9 mouse cellular contexts compared by ENCODE assay signal in genomic region chr17:28987713-28988112, GRCm38 (mm10). TPM values are rescaled to one million over a fixed set of nuclear protein-coding genes. Genes with fewer than 3 reads are reported as not detected.
DNase-seq lines count a peak whose midpoint lies in the region; ATAC-seq and TF ChIP-seq lines count a peak whose summit lies in the region.
"Had no signal": no experiment of that assay in that cellular context is flagged by ENCODE, and none has a peak within 500 bp of the region (broad histone marks: within the 10 kb centered on the region; RNA-seq: fewer than 3 reads in every experiment).

No protein-coding gene starts in this region.

- TF ChIP-seq POLR2A in limb, embryonic 14.5 days (IDR thresholded peaks at IDR 0.05; ENCODE audit: borderline replicate concordance, extremely low read depth, insufficient read depth, insufficient read length): no peak

- no peaks in the 10 kb centered on the region for H3K27me3 ChIP-seq in heart, postnatal 0 days (ENCODE audit: control insufficient read depth, insufficient read depth, low read length)
- H3K27me3 ChIP-seq in limb, embryonic 14.5 days (ENCODE audit: control insufficient read depth, insufficient read depth, low read length): no peaks in the 10 kb centered on the region
- H3K27me3 ChIP-seq: limb, embryonic 13.5 days had no signal

- H3K9me3 ChIP-seq in heart, postnatal 0 days (replicated peaks; ENCODE audit: control insufficient read depth, low read length): no peaks in the 10 kb centered on the region
- H3K9me3 ChIP-seq in limb, embryonic 14.5 days (ENCODE audit: control insufficient read depth, low read length): no peaks in the 10 kb centered on the region
- H3K9me3 ChIP-seq: limb, embryonic 13.5 days had no signal

- DNase-seq in heart, postnatal 0 days (ENCODE audit: low spot score): peak; percentile 63
- no peak for DNase-seq in heart, adult 9 months (ENCODE audit: low spot score in 2 of 2)
- DNase-seq in right cerebral cortex, postnatal 4 days: peak; percentile 33
- DNase-seq in right cerebral cortex, postnatal 36 days (ENCODE audit: low spot score in 2 of 2): no peak
- DNase-seq in cerebellum, adult 9-10 months: peak; percentile 43
- peak; percentile 38 for DNase-seq in limb, embryonic 14.5 days (ENCODE audit: low spot score)
- DNase-seq in spleen, postnatal 10 days (ENCODE audit: low spot score in 2 of 2): peak; percentile 18 to 67
- DNase-seq in layer of hippocampus, postnatal 25 days (ENCODE audit: extremely low spot score in 1 of 2, low spot score in 1 of 2): no peak

- TF ChIP-seq CTCF in heart, postnatal 0 days (IDR thresholded peaks at IDR 0.05; ENCODE audit: low read depth): peak; percentile 74

- H3K4me2 ChIP-seq in heart, postnatal 0 days (ENCODE audit: low read depth, low read length): no peak overlapping the region
- no peak overlapping the region for H3K4me2 ChIP-seq in limb, embryonic 14.5 days (replicated peaks; ENCODE audit: low read depth, low read length, severe bottlenecking)
- H3K4me2 ChIP-seq: limb, embryonic 13.5 days had no signal

- H3K27ac ChIP-seq in heart, postnatal 0 days (ENCODE audit: low read depth): no peak overlapping the region
- H3K27ac ChIP-seq in limb, embryonic 14.5 days (replicated peaks; ENCODE audit: low read depth, low read length): no peak overlapping the region
- H3K27ac ChIP-seq: limb, embryonic 13.5 days had no signal

- H3K4me3 ChIP-seq in heart, postnatal 0 days (ENCODE audit: low read depth, low read length): no peak overlapping the region
- no peak overlapping the region for H3K4me3 ChIP-seq in limb, embryonic 14.5 days (replicated peaks; ENCODE audit: low read length)
- H3K4me3 ChIP-seq: limb, embryonic 13.5 days had no signal

- H3K9ac ChIP-seq in heart, postnatal 0 days (replicated peaks; ENCODE audit: low read depth, low read length): no peak overlapping the region
- H3K9ac ChIP-seq in limb, embryonic 14.5 days (ENCODE audit: low read depth, low read length, severe bottlenecking): no peak overlapping the region
- H3K9ac ChIP-seq: limb, embryonic 13.5 days had no signal

- no peak for TF ChIP-seq EP300 in heart, postnatal 0 days (IDR thresholded peaks at IDR 0.05; ENCODE audit: low read depth)

- peaks cover 75% of the 10 kb centered on the region for H3K36me3 ChIP-seq in heart, postnatal 0 days (replicated peaks; ENCODE audit: control insufficient read depth, insufficient read depth, low read length)
- H3K36me3 ChIP-seq in limb, embryonic 14.5 days (ENCODE audit: control insufficient read depth, insufficient read depth, low read length): peaks cover 88% of the 10 kb centered on the region

- WGBS in heart, postnatal 0 days: 63% methylated on average over 4 of the region's 4 CpGs
- 73% methylated on average over 4 of the region's 4 CpGs for WGBS in limb, embryonic 14.5 days

- no peaks in the 10 kb centered on the region for H3K4me1 ChIP-seq in heart, postnatal 0 days (ENCODE audit: control insufficient read depth, insufficient read depth)
- no peaks in the 10 kb centered on the region for H3K4me1 ChIP-seq in limb, embryonic 14.5 days (ENCODE audit: control insufficient read depth, insufficient read depth, low read length)
- H3K4me1 ChIP-seq: limb, embryonic 13.5 days had no signal

- ATAC-seq in heart, postnatal 0 days (ENCODE audit: insufficient read depth, low read depth): no peak
- no peak; the same call in 1 of the 2 replicates for ATAC-seq in limb, embryonic 14.5 days (ENCODE audit: low FRiP score, low read depth)

RNA-seq across cellular contexts. Expression of gene Stk38, which starts 20.1 kb away (rescaled TPM):
- 49.8 and 50.1 TPM in 2 replicates for total RNA-seq in heart, postnatal 0 days (2014; rRNA removed; ENCODE audit: low replicate concordance)
- 53.7 and 57.3 TPM in 2 replicates for polyA plus RNA-seq in heart, postnatal 0 days (2015; fragmentation: Nextera tagmentation; extraction: Ambion mirVana)
- polyA plus RNA-seq in limb, embryonic 14.5 days (2012; rRNA removed): 115 TPM in 2 replicates
- polyA plus RNA-seq in limb, embryonic 14.5 days (2014; fragmentation: Nextera tagmentation; extraction: Ambion mirVana): 86.6 and 99.3 TPM in 2 replicates
- 10 to 100 TPM; 36.7 to 59.1 TPM for total RNA-seq in layer of hippocampus, postnatal 25 days (2021)

RNA-seq across cellular contexts. Expression of gene Kctd20, which starts 36.0 kb away (rescaled TPM):
- 32.3 and 41.5 TPM in 2 replicates for total RNA-seq in heart, postnatal 0 days (2014; rRNA removed; ENCODE audit: low replicate concordance)
- 33.3 and 35.3 TPM in 2 replicates for polyA plus RNA-seq in heart, postnatal 0 days (2015; fragmentation: Nextera tagmentation; extraction: Ambion mirVana)
- 66.6 and 70.1 TPM in 2 replicates for polyA plus RNA-seq in limb, embryonic 14.5 days (2012; rRNA removed)
- 82.9 and 96.3 TPM in 2 replicates for polyA plus RNA-seq in limb, embryonic 14.5 days (2014; fragmentation: Nextera tagmentation; extraction: Ambion mirVana)
- total RNA-seq in layer of hippocampus, postnatal 25 days (2021): 10 to 100 TPM; 67.1 to 75.4 TPM

RNA-seq across cellular contexts. Expression of gene Pxt1, which starts 44.1 kb away (rescaled TPM):
- not detected in 2 replicates for total RNA-seq in heart, postnatal 0 days (2014; rRNA removed; ENCODE audit: low replicate concordance)
- polyA plus RNA-seq in heart, postnatal 0 days (2015; fragmentation: Nextera tagmentation; extraction: Ambion mirVana): not detected in 2 replicates
- polyA plus RNA-seq in limb, embryonic 14.5 days (2012; rRNA removed): 0.13 and 0.20 TPM in 2 replicates
- polyA plus RNA-seq in limb, embryonic 14.5 days (2014; fragmentation: Nextera tagmentation; extraction: Ambion mirVana): not detected in 2 replicates
- not detected for total RNA-seq in layer of hippocampus, postnatal 25 days (2021)
- polyA plus RNA-seq: limb, embryonic 13.5 days had no signal

RNA-seq across cellular contexts. Expression of gene Srsf3, which starts 44.7 kb away (rescaled TPM):
- 110 and 151 TPM in 2 replicates for total RNA-seq in heart, postnatal 0 days (2014; rRNA removed; ENCODE audit: low replicate concordance)
- 202 and 238 TPM in 2 replicates for polyA plus RNA-seq in heart, postnatal 0 days (2015; fragmentation: Nextera tagmentation; extraction: Ambion mirVana)
- 385 and 390 TPM in 2 replicates for polyA plus RNA-seq in limb, embryonic 14.5 days (2012; rRNA removed)
- polyA plus RNA-seq in limb, embryonic 14.5 days (2014; fragmentation: Nextera tagmentation; extraction: Ambion mirVana): 561 and 596 TPM in 2 replicates
- 100 to 1,000 TPM; 125 to 140 TPM for total RNA-seq in layer of hippocampus, postnatal 25 days (2021)

Comparison
In these comparisons a context has a peak if more than half of its experiments do, and no peak if none do; other contexts are left out.
1. DNase-seq: peak in heart, postnatal 0 days (single experiment), right cerebral cortex, postnatal 4 days (single experiment), cerebellum, adult 9-10 months (single experiment), limb, embryonic 14.5 days (single experiment) and spleen, postnatal 10 days (2 of 2); none in heart, adult 9 months (0 of 2), right cerebral cortex, postnatal 36 days (0 of 2) and layer of hippocampus, postnatal 25 days (0 of 2).